Mouse (Mus musculus): ENCODE results near the gene Ovol1. TPM values are rescaled to one million over a fixed set of nuclear protein-coding genes. Genes with fewer than 3 reads are reported as not detected.

Ovol1 gene
- total and polyA plus RNA-seq, 3 experiments = 0.05 TPM; not detected in 2

- Histone ChIP-seq H3K4me1 (ENCODE audit: insufficient read depth, low read depth, low read length) (no peaks in the 10 kb centered on the region), H3K4me3 (ENCODE audit: low read depth, low read length) (no peak overlapping the region), H3K9me3 (replicated peaks) (peaks cover 15% of the 10 kb centered on the region), H3K36me3 (replicated peaks) (no peaks in the 10 kb centered on the region), H3K27me3 (ENCODE audit: insufficient read depth, low read length) (peaks cover 70% of the 10 kb centered on the region)
- ATAC-seq (ENCODE audit: extremely low read depth, insufficient number of reproducible peaks, low FRiP score, poor library complexity, severe bottlenecking) = no peak
- DNase-seq (ENCODE audit: low spot score) = no peak
- TF ChIP-seq CTCF (IDR thresholded peaks at IDR 0.05; ENCODE audit: low read depth, low read length) (no peak), GATA2 (IDR thresholded peaks at IDR 0.05; ENCODE audit: borderline replicate concordance, low read depth, low read length) (no peak), GATA1 (IDR thresholded peaks at IDR 0.05; ENCODE audit: borderline replicate concordance, low read length) (no peak), TAL1 (conservative IDR thresholded peaks at IDR 0.05; ENCODE audit: low read depth, low read length) (no peak)
Measured at GRCm38 (mm10) chr19:5558770-5559169, 1.7 kb downstream of the Ovol1 start.

GRCm38 (mm10) chr19:5558169-5558568 is 2.3 kb downstream of the Ovol1 start:
- no peaks in the 10 kb centered on the region for H3K36me3 ChIP-seq (replicated peaks)
- no peaks in the 10 kb centered on the region for H3K4me1 ChIP-seq (ENCODE audit: insufficient read depth, low read depth, low read length)
- H3K9me3 ChIP-seq (replicated peaks) = peaks cover 15% of the 10 kb centered on the region
- H3K4me3 ChIP-seq (ENCODE audit: low read depth, low read length) = no peak overlapping the region
- no peak for TF ChIP-seq TAL1 (conservative IDR thresholded peaks at IDR 0.05; ENCODE audit: low read depth, low read length)
- no peak for TF ChIP-seq CTCF (IDR thresholded peaks at IDR 0.05; ENCODE audit: low read depth, low read length)
- TF ChIP-seq POLR2AphosphoS5 (IDR thresholded peaks at IDR 0.05; ENCODE audit: insufficient replicate concordance, low read depth, low read length) = no peak
- TF ChIP-seq GATA1 (IDR thresholded peaks at IDR 0.05; ENCODE audit: borderline replicate concordance, low read length) = no peak
- no peak for TF ChIP-seq GATA2 (IDR thresholded peaks at IDR 0.05; ENCODE audit: borderline replicate concordance, low read depth, low read length)
- peaks cover 76% of the 10 kb centered on the region for H3K27me3 ChIP-seq (ENCODE audit: insufficient read depth, low read length)
- ATAC-seq (ENCODE audit: extremely low read depth, insufficient number of reproducible peaks, low FRiP score, poor library complexity, severe bottlenecking) (no peak), DNase-seq (ENCODE audit: low spot score) (no peak)

DNA sequence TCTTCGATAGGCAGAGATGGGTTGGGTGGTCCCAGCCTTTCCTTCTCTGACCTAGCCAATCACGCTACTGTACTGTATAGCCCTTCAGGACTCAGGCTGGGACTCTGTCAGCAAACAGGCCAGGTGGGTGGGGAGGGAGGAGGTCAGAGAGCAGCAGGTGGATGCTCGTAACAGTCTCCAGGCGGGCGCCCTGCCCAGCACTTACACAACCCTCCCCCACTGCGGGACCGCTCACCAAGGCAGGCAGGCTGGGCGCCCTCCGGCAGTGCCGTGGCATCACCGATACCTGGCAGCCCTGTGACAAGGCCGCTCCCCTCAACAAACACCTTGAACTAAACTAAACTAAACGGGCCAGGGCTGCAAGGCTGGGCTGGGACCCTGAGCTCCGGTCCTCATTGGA is 6.2 kb downstream of the Ovol1 start:
- H3K4me1 ChIP-seq (ENCODE audit: insufficient read depth, low read depth, low read length) = no peaks in the 10 kb centered on the region
- H3K27me3 ChIP-seq (ENCODE audit: insufficient read depth, low read length) = peaks cover 79% of the 10 kb centered on the region
- H3K36me3 ChIP-seq (replicated peaks) = no peaks in the 10 kb centered on the region
- no peak for TF ChIP-seq GATA1 (IDR thresholded peaks at IDR 0.05; ENCODE audit: borderline replicate concordance, low read length)
- TF ChIP-seq GATA2 (IDR thresholded peaks at IDR 0.05; ENCODE audit: borderline replicate concordance, low read depth, low read length) = no peak
- no peak for TF ChIP-seq TAL1 (conservative IDR thresholded peaks at IDR 0.05; ENCODE audit: low read depth, low read length)
- TF ChIP-seq CTCF (IDR thresholded peaks at IDR 0.05; ENCODE audit: low read depth, low read length) = no peak
- no peak for TF ChIP-seq POLR2AphosphoS5 (IDR thresholded peaks at IDR 0.05; ENCODE audit: insufficient replicate concordance, low read depth, low read length)
- ATAC-seq (ENCODE audit: extremely low read depth, insufficient number of reproducible peaks, low FRiP score, poor library complexity, severe bottlenecking) (no peak), DNase-seq (ENCODE audit: low spot score) (no peak)
- no peak overlapping the region for H3K4me3 ChIP-seq (ENCODE audit: low read depth, low read length)
- no peaks in the 10 kb centered on the region for H3K9me3 ChIP-seq (replicated peaks)

DNA sequence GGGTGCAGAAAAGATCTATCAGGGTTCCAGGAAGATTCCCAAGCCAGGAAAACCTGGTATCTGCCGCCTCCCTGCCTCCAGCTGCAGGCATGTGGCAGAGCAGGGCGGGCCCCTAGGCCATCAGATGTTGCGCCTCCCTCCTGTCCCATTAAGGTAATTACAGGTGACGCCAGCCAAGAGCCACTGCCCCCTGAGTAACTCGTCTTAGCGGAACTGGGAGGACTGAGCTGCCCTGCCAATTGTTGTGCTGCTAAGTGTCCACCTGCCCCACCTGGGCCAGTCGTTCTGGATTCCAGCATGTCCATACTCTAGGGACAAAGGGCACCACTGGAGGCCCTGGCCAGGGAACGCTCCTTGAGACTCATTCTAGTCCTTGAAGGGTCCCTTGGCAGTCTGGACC is 6.6 kb downstream of the Ovol1 start:
- DNase-seq (ENCODE audit: low spot score) = no peak
- Histone ChIP-seq H3K4me1 (ENCODE audit: insufficient read depth, low read depth, low read length) (no peaks in the 10 kb centered on the region), H3K27me3 (ENCODE audit: insufficient read depth, low read length) (peaks cover 76% of the 10 kb centered on the region), H3K4me3 (ENCODE audit: low read depth, low read length) (no peak overlapping the region), H3K9me3 (replicated peaks) (no peaks in the 10 kb centered on the region), H3K36me3 (replicated peaks) (no peaks in the 10 kb centered on the region)
- TF ChIP-seq TAL1 (conservative IDR thresholded peaks at IDR 0.05; ENCODE audit: low read depth, low read length) = no peak
- no peak for TF ChIP-seq POLR2AphosphoS5 (IDR thresholded peaks at IDR 0.05; ENCODE audit: insufficient replicate concordance, low read depth, low read length)
- no peak for TF ChIP-seq GATA2 (IDR thresholded peaks at IDR 0.05; ENCODE audit: borderline replicate concordance, low read depth, low read length)
- no peak for TF ChIP-seq GATA1 (IDR thresholded peaks at IDR 0.05; ENCODE audit: borderline replicate concordance, low read length)
- TF ChIP-seq CTCF (IDR thresholded peaks at IDR 0.05; ENCODE audit: low read depth, low read length) = no peak
- ATAC-seq (ENCODE audit: extremely low read depth, insufficient number of reproducible peaks, low FRiP score, poor library complexity, severe bottlenecking) = no peak

- ATAC-seq (ENCODE audit: extremely low read depth, insufficient number of reproducible peaks, low FRiP score, poor library complexity, severe bottlenecking) = no peak
- peaks cover 55% of the 10 kb centered on the region for H3K27me3 ChIP-seq (ENCODE audit: insufficient read depth, low read length)
- TF ChIP-seq POLR2AphosphoS5 (IDR thresholded peaks at IDR 0.05; ENCODE audit: insufficient replicate concordance, low read depth, low read length) (no peak), CTCF (IDR thresholded peaks at IDR 0.05; ENCODE audit: low read depth, low read length) (no peak), GATA1 (IDR thresholded peaks at IDR 0.05; ENCODE audit: borderline replicate concordance, low read length) (no peak), TAL1 (conservative IDR thresholded peaks at IDR 0.05; ENCODE audit: low read depth, low read length) (no peak), GATA2 (IDR thresholded peaks at IDR 0.05; ENCODE audit: borderline replicate concordance, low read depth, low read length) (no peak)
- no peaks in the 10 kb centered on the region for H3K4me1 ChIP-seq (ENCODE audit: insufficient read depth, low read depth, low read length)
- no peak overlapping the region for H3K4me3 ChIP-seq (ENCODE audit: low read depth, low read length)
- DNase-seq (ENCODE audit: low spot score) = no peak
- H3K36me3 ChIP-seq (replicated peaks) = no peaks in the 10 kb centered on the region
- H3K9me3 ChIP-seq (replicated peaks) = no peaks in the 10 kb centered on the region
Measured at GRCm38 (mm10) chr19:5547471-5548056, 12.9 kb downstream of the Ovol1 start.

- ATAC-seq (ENCODE audit: extremely low read depth, insufficient number of reproducible peaks, low FRiP score, poor library complexity, severe bottlenecking) (no peak), DNase-seq (ENCODE audit: low spot score) (no peak)
- Histone ChIP-seq H3K27me3 (ENCODE audit: insufficient read depth, low read length) (peaks cover 44% of the 10 kb centered on the region), H3K4me3 (ENCODE audit: low read depth, low read length) (no peak overlapping the region), H3K36me3 (replicated peaks) (no peaks in the 10 kb centered on the region), H3K4me1 (ENCODE audit: insufficient read depth, low read depth, low read length) (no peaks in the 10 kb centered on the region), H3K9me3 (replicated peaks) (no peaks in the 10 kb centered on the region)
- no peak for TF ChIP-seq GATA2 (IDR thresholded peaks at IDR 0.05; ENCODE audit: borderline replicate concordance, low read depth, low read length)
- TF ChIP-seq TAL1 (conservative IDR thresholded peaks at IDR 0.05; ENCODE audit: low read depth, low read length) = no peak
- no peak for TF ChIP-seq CTCF (IDR thresholded peaks at IDR 0.05; ENCODE audit: low read depth, low read length)
- TF ChIP-seq POLR2AphosphoS5 (IDR thresholded peaks at IDR 0.05; ENCODE audit: insufficient replicate concordance, low read depth, low read length) = no peak
- TF ChIP-seq GATA1 (IDR thresholded peaks at IDR 0.05; ENCODE audit: borderline replicate concordance, low read length) = no peak
Measured at GRCm38 (mm10) chr19:5544031-5544430, 16.4 kb downstream of the Ovol1 start.
